Mouse (Mus musculus): Measurements from ENCODE around the gene Swap70.

Gene Swap70

DNA sequence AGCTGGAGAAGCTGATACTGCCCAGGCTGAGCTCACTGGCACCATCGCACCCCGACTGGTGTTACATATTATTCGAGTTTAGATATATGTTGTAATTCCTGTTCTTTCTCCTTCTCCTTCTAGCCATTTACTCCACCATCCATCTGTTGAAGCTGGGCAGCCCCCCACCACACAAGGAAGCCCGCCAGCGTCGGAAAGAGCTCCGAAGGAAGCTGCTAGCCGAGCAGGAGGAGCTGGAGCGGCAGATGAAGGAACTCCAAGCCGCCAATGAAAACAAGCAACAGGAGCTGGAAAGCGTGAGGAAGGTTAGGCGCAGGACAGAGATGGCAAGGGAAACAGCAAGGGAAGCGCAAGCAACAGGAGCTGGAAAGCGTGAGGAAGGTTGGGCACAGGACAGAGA, 48.3 kb downstream of the Swap70 start:
- CTCF ChIA-PET: interaction anchor here (0.6 to 1.3 kb wide), 3 partner anchors 10 to 361 kb away, joined by 3 to 8 read pairs (median 3); no protein-coding TSS in a partner anchor

DNA sequence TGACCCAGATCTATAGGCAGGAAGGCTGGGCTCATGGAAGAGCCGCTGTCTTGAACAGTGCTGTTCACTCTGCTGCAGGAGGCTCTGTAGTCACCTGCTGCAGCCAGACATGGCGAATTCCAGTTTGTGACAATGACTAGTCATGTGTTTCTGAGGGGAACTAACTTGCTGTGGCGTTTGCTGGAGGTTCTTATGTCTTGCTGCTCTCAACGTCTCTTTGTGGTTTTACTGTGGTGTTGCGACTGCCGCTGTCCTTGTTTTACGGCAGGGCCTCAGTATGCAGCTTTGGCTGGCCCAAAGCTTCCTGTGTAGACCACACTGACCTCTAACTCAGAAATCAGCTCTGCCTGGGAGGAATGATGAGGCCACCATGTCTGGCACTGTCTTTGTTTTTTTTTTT, 48.9 kb downstream of the Swap70 start:
- CTCF ChIA-PET: interaction anchor here (0.6 to 1.3 kb wide), 3 partner anchors 10 to 360 kb away, joined by 3 to 4 read pairs (median 3); no protein-coding TSS in a partner anchor

DNA sequence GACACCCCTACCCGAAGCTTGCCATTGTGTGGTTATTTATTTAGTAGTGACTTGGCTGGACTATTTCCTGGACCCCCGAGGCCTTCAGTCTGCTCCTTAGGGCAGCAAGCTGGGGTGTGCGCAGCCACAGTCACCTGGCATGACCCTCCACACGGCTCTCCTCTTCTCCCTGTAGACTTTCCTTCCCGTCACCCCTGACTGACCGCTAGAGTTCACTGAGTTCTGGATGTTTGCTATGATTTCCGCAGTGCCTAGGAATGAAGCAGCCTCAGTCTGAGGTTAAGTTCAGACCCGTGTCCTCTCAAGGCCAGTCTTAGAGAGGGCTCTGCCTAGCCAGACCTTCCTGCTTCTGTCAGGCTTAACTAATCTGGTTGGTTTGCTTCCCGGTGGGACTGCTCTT, 50.3 kb downstream of the Swap70 start:
- CTCF ChIA-PET: no interaction called here

DNA sequence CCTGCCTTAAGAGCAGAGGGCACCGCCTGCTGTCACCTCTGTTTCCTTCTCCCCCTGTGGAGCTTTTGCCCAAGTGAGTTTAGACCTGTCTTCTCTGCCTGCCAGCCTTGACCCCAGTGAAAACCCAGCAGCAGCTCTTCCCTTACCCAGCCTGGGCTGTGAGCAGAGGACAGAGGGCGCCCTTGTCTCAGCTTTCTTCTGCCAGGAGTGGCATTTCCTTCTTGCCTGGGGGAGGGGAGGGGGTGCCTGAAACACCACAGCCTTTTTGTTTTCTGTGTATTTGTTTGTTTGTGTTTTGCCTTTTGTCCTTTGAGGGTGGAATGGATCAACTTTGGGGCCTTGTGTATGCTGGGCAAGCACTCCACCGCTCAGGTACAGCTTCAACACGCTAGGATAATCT, 50.9 kb downstream of the Swap70 start:
- CTCF ChIA-PET: no interaction called here

DNA sequence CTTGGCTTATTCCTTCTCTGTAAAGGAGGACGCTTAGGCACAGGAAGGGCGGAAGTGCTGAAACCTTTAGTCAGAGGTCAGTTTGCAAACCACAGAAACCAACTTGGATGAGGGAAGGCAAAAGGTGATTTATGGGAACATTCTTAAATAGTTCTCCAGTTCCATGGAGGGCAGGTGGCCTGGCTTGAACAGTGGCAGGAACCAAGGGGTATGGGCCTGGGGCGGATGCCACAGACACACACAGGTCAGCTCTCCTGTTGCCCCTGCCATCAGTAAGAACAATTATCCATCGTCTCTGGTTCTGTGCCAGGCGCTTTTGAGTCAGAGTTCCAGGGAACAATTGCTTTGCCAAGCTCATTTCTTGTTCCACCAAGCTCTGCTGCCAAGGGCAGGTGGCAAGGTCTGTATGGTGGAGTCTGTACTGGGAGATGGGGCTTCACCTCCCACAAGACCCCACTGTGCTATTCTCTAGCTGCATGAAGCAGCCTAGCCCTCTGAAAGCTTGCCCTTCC, 56.3 kb downstream of the Swap70 start:
- CTCF ChIA-PET: interaction anchor here (0.5 kb wide), 1 partner anchor 68 kb away, joined by 9 read pairs; no protein-coding TSS in a partner anchor

DNA sequence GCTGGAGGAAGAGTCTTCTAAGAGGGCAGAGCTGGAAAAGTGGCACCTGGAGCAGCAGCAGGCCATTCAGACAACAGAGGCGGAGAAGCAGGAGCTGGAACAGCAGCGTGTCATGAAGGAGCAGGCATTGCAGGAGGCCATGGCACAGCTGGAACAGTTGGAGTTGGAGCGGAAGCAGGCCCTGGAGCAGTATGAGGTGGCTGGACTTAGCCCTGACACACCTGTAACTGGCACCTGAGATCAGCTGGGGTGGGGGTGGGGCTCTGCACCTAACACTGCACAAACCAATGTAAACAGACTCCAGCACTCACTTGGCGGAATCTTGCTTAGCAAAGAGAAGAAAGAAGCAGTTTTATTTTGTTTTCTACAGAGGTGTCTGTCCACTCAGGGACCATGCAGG, 57.7 kb downstream of the Swap70 start:
- CTCF ChIA-PET: no interaction called here

DNA sequence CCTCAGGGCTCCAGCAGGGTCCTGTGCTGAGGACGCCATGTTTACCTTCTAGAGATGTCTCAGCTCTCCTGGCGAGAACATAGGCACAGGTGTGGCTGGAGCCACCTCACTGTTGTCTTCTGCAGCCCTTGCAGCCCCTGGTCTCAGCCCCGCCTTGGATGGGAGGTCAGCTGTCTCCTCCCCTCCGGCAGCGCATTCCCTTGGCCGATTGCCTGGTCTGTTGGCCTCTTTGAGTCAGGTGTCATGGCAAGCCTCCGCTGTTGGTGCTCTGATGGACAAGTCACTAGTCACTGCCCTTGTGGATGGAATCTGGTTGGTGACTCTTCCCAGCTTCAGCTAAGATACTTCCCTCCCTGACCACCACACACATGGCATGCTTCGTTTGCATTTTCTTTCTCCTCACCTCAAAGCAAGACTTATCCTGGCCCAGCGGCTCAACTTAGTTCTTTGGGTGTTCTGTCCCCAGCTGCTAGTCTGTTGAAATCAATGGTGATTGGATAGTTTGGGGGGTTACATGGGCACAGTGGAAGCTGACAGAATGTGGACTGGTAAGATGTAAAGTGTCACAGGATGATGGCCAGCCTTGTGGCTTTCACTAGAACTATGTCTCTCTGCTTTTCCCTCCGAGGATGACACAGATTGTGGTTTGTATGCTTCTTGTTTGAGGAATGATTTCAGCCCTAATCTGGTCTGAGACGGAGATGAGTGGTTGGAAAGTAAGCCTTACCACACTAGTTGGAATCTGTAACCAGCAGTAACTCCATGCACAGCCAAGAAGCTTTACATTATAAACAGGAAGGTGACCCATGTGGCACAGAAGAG, 60.1 kb downstream of the Swap70 start:
- CTCF ChIA-PET: interaction anchor here (0.6 kb wide), 1 partner anchor 186 kb away, joined by 6 read pairs; no protein-coding TSS in a partner anchor

DNA sequence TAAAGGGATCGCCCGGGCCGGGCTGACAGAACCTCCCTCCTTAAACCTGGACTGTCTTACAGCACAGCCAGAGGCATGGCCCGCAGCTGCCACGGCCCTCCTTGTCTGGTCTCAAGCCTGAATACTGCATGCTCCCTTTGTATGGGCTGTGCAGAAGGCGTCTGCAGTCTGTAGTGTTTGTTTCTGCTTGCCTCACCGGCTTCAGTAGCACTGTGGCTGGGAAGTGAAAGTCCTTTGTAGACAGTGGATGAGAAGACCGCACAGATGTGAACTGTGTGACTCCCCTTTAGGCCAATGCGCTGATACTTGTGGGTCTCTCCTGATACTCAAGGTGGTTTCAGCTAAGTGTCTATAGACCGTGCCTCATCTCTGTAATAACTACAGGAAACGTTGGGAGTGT, 61.3 kb downstream of the Swap70 start:
- CTCF ChIA-PET: no interaction called here

DNA sequence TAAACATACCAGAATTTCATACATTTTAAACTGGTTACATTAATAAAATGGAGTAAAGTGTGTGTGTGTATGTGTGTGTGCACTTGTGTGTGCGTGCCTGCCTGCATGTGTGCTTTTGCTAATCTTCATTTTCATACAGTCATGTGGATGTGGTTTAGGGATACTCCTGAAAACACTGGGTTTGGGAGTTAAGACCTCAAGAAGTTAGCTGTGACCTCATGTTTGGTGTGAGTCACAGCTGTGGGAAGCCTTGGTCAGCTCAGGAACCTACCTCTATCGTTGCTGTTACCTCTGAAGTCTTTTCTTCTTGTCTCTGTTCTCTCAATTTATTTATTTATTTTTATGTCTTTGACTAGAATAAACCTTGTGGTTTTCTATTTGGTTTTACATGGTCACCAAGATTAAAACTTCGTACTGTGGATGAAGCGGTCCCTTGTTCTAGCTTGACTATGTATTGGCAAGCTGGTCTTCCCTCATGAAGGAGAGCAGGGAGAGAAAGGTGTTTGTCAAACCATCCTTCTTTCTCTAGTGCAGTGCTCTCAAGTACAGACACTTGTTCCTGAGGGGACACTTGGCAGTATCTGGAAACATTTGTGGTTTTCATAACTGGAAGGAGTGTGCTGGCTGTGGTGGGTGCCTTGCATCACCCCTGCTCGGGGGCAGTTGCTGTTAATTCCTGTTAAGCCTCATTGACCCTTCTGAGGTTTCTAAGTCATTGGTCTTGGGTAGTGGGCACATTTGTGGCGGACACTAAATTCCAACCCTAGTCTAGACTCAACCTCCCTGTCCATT, 62.2 kb downstream of the Swap70 start:
- CTCF ChIA-PET: no interaction called here

DNA sequence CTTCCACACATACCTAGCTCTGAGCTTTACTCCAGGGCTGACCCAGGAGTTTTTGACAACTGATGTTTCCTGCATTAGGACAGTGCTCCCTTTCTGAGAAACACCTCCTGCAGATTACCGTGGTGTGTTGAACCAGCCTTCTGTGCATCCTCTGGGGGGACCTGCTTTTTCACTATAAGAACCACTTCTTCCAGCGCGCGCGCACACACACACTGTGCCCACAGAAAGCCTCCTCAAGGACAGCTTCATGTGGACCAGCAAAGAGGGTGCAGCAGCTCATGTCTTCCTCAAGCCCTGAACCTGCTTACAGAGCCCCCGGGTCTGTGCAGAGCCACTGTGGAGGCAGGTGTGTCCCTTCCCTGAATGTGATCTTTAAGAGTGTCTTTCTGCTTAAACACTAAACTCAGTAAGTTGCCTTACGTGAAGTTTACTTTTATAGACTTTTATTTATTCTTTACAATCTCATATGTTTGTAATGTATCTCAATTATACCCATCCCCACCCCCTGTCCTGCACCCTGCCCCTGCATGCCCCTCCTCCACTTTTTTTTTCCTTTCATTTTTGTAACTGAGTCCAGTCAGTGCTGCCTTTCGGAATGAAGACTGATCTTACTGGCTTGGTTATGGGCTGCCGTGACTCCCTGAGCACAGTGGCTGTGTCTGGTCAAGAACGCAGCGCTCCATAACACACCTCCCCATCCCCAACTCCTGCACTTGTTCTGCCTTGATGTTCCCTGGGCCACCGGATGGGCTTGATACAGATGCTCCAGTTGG, 63.8 kb downstream of the Swap70 start:
- CTCF ChIA-PET: no interaction called here

DNA sequence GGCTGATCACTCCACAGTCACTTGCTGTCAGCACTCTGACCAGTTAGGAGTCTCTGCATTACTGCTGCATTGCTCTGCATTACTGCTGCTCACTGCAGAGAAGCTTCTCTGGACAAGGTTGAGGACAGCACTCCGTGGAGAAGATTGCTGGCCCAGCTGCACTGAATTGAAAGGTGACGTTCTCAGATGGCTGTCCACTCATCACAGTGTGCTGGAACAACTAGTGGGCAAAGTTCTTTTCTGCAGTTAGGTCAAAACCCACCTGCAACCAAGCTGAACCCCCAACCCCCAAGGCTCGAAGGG, 64.3 kb downstream of the Swap70 start:
- CTCF ChIA-PET: interaction anchor here (1.0 kb wide), 1 partner anchor 120 kb away, joined by 3 read pairs; no protein-coding TSS in a partner anchor

DNA sequence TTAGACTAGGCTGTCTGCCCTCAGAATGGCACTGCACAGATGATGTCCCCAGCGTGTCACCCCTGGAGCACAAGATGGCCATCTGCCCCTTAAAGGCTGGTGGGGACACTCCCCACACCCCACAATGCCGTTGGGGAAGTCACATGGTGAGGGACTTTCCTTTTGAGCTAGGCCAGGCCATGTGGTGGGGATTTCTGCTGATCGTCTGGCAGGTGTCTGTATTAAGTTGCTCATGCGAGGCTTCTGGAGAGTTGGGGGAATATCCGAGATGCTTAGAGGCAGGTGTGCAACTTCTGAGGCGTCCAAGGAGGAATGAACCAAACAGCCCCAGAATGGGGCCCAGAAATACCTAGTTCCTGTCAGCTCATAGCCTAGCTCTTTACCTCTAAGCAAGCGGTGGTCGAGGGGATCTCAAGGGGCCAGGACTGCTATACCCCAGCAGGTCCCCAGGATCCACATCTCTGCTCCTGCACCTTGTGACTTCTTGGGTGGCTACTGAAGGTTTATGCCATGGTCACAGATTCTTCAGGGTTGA, 64.8 kb downstream of the Swap70 start:
- CTCF ChIA-PET: interaction anchor here (1.0 kb wide), 1 partner anchor 121 kb away, joined by 3 read pairs; no protein-coding TSS in a partner anchor

DNA sequence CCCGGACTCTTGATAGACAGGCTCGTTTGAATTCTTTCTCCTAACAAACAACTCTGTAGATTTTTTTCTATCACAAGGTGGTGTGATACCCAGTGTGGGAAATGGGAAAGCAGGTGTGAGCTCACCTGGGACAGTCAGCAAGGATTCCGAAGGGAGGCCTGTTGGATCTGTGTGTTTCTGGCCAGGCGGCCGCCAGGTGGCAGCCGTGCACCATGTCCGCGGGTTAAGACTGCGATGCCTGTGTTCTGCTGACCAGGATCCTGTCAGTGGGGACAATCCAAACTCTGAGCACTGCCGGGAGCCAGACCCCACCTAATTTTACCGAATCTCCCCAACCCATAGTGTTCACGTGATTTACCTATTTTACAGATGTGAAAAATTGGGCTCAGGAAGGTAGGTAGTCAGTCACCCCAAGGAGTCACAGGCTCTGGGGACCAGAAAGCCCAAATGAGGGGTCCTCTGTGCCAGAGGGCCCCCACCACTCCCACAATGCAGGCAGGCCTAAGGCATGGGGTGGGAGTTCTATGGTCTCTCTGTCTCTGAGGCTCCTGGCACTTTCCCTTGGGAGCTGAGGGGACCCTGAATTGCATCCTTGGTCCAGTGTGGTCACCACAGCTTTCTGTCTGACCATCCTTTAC, 65.4 kb downstream of the Swap70 start:
- CTCF ChIA-PET: interaction anchor here (0.6 to 1.3 kb wide), 3 partner anchors 21 to 287 kb away, joined by 3 to 4 read pairs (median 3); no protein-coding TSS in a partner anchor

DNA sequence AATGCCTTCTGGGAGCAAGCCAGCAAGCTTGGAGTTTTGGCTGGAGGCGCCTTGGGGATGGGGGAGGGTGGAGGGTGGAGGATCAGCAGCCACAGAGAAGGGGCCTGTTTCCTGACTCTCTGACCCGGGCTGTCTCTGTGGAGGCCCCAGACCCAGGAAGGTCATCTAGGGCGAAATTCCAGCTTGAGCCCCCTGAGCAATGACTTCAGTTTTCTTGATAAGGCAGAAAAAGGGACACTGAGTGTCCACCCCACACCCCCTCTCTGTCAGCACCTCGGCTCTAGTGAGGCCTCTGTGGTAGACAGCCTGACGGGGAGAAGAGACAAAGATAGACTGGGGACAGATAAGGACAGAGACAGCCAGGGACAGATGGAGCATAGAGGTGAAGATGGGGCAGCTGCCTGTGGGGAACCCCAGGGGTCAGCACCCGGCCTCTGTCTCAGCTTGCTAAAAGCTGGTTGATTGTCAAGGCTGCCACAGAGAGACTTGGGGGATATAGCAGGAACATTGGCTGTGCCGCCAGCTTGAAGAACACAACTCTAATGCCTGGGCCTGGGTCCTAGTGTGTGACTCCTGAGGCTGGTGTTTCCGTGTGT, 66.1 kb downstream of the Swap70 start:
- CTCF ChIA-PET: interaction anchor here (0.6 to 1.3 kb wide), 3 partner anchors 21 to 286 kb away, joined by 3 to 4 read pairs (median 3); no protein-coding TSS in a partner anchor

DNA sequence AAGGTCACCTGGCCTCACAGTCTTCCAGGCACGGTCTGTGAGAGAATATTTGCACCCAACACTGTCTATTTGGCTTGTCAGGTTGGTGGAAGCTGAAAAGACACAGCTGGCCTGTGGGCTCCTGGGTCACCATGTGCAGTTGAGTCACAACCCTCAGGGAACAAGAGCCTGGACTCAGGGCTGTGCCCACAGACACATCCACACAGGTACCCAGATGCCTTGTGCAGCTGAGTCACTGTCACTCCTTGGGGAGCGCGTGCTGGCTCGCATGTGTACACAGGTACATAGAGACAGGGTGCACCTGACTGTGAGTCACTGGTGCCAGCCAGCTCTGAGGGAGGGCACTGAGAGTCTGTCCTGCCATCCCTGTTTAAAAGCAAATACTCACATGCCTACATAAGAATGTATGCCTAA, 66.7 kb downstream of the Swap70 start:
- CTCF ChIA-PET: interaction anchor here (0.8 to 1.3 kb wide), 3 partner anchors 17 to 144 kb away, joined by 3 to 4 read pairs (median 4); no protein-coding TSS in a partner anchor

DNA sequence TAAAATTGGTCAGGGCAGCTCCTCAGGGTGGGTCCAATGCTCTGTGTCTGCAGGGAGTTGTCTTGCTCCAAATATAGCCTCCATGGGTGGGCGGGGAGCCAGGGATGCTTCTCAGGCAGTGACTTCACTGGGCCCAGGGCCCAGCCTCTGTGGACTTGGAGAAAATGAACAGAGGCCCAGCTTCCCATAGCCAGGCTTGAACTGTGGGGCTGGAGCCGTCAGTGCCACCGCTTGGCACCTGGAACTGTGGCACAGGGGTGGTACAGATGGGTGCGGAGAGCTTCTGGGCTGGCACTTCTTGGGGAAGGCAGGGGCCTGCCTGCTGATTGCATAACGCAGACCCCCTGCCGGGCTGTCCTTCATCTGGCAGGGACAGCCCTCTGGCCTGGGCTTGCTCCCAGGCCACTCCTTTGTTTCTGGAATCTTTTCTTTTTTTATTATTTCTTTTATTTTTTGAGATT, 67.2 kb downstream of the Swap70 start:
- CTCF ChIA-PET: interaction anchor here (0.8 kb wide), 1 partner anchor 18 kb away, joined by 4 read pairs; no protein-coding TSS in a partner anchor

DNA sequence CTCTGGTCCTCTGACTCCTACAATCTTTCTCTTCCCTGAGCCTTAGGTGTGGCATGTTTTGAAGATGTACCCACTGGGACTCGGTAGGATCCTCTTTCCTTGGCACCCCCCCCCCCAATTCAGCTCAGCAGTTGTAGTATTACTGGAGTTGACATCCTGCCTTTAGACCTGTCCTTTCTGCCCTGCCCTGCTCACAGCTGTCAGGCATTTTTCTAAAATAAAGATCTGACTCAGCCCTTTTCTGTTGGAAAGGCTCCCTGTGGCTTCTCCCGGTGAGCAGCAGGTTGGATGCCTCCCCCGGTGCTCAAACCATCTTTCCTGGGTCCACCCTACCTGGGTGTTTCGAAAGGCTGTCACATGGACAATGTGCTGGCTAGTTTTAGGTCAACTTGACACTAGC, 68.1 kb downstream of the Swap70 start:
- CTCF ChIA-PET: no interaction called here

DNA sequence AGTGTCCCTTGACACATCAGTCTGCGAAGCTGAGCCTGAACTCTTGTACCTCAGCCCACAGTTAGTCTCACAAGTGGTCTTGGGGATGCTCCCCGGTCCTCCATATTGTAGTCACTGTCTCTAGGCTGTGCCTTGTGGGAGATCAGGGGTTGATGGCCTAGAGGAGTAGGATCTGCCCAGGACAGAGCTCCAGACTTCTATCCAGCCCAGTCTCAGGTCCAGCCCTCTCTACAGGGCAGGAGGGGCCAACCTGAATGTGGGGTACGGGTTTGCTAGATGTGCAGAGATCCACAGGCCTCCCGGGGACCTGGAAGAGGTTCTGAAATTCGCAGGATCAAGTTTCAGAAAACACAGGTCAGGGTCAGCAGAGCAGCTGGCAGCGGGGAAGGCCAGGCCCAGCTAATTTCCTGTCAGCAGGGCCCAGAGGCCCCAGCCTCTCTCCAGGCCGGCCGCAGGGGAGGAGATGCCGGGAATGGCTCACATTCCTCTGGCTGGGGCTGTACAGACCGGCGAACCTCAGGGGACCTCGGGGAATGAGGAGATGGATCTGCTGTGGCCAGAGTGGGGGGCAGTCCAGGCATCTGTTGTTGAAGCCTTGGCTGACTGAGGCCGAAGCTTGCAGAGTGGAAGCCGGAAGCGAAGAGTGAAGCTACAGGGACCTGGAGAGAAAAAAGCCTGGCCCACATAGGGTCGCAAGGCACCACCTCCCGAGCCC, 75.5 kb downstream of the Swap70 start:
- CTCF ChIA-PET: interaction anchor here (0.5 to 0.6 kb wide), 2 partner anchors 472 to 670 kb away, joined by 3 to 9 read pairs; no protein-coding TSS in a partner anchor

DNA sequence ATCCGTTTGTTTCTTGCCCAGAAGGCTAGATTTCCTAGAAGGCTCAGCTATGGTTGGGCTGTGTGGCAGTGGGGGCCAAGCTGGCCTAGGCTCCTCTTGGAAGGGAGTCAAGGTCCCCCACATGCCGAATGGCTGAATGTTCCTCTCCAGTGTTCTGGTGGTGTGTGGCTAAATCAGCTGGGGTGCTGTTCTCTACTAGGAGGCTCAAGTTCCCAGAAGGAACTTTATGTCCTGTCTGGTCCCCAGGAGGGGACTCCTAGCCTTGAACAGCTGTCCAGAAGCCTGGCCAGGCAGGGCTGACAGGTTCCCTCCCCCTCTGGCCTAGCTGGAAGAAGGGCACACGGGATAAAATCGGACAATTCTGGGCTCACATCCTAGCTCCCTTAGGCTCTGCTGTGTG, 76.1 kb downstream of the Swap70 start:
- CTCF ChIA-PET: interaction anchor here (0.6 kb wide), 1 partner anchor 670 kb away, joined by 9 read pairs; no protein-coding TSS in a partner anchor

All from spleen, embryonic (tissue).